ENCODE assay signal across 23 mouse cellular contexts in the genomic region with DNA sequence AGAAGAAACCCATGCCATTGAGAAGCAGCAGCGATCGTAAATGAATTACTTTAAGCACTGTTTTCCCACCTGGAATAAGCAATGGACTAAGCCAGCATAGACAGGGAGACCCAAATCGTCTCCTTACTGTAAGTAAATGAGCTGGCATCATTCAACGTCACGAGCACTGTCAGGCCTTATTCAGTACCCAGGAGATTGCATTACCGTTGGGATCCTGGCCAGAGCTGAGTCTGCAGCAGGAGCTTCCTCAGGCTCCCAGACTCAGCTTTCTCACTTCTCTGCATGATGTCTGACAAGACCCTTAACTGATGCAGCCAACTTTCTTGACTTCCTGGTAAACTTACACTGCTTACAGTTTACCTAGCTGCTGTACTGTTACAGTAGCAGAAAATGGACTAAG.
"Had no signal": no experiment of that assay in that cellular context is flagged by ENCODE, and none has a peak within 500 bp of the region (broad histone marks: within the 10 kb centered on the region; RNA-seq: fewer than 3 reads in every experiment).

No protein-coding gene starts in this region.

- H3K4me2 ChIP-seq: limb, embryonic 13.5 days; liver, embryonic 12.5 days; liver, embryonic 15.5 days; lung, embryonic 15.5 days; midbrain, embryonic 11.5 days; stomach, embryonic 15.5 days had no signal

- H3K4me3 ChIP-seq: left cerebral cortex, adult 2 months; limb, embryonic 10.5 days; limb, embryonic 13.5 days; liver, embryonic 12.5 days; liver, embryonic 15.5 days; lung, embryonic 15.5 days; stomach, embryonic 15.5 days had no signal

- H3K9ac ChIP-seq: limb, embryonic 13.5 days; liver, embryonic 12.5 days; liver, embryonic 15.5 days; lung, embryonic 15.5 days; stomach, embryonic 15.5 days had no signal

- DNase-seq: kidney, adult 18-20 months; kidney, adult 9 months; kidney, postnatal 14 days; kidney, postnatal 4 days; layer of hippocampus, postnatal 36 days; liver; lung, adult 18-20 months; lung, postnatal 10 days; lung, postnatal 36 days; midbrain, embryonic 14.5 days; right cerebral cortex, adult 18-20 months; right cerebral cortex, postnatal 14 days; right cerebral cortex, postnatal 4 days; spleen, adult 18-20 months; thymus, postnatal 25 days had no signal

- H3K4me1 ChIP-seq: limb, embryonic 13.5 days; liver, embryonic 15.5 days; lung, embryonic 15.5 days; stomach, embryonic 15.5 days had no signal

- H3K27me3 ChIP-seq: limb, embryonic 13.5 days; liver, embryonic 12.5 days; liver, embryonic 15.5 days; lung, embryonic 15.5 days; stomach, embryonic 15.5 days had no signal

- H3K9me3 ChIP-seq: limb, embryonic 10.5 days; limb, embryonic 13.5 days; liver, embryonic 12.5 days; liver, embryonic 15.5 days; lung, embryonic 15.5 days; stomach, embryonic 15.5 days had no signal

- H3K27ac ChIP-seq: left cerebral cortex, adult 2 months; limb, embryonic 10.5 days; limb, embryonic 13.5 days; liver, embryonic 12.5 days; liver, embryonic 15.5 days; lung, embryonic 15.5 days; stomach, embryonic 15.5 days had no signal

- ATAC-seq: liver, embryonic 12.5 days had no signal
